Mouse (Mus musculus) CH12.LX (cell line): Measurements from ENCODE around the gene Cited4. TPM values are rescaled to one million over a fixed set of nuclear protein-coding genes. Genes with fewer than 3 reads are reported as not detected.

ENCODE experiments used
- DNase-seq: peaks from one replicate; pipeline ENCODE4 v3.0.0-alpha.2; 2013; ENCODE audit errors: extremely low read depth
- H3K27ac ChIP-seq: 2 replicates; pipeline ENCODE4 v1.5.1; 2012; ENCODE audit warnings: low read depth, mild to moderate bottlenecking, control low read depth, moderate library complexity; ENCODE audit not compliant: insufficient read depth
- H3K27me3 ChIP-seq: replicated peaks from 2 replicates; pipeline ENCODE3; 2012; ENCODE audit warnings: inconsistent platforms
- H3K36me3 ChIP-seq, 2 experiments: replicated peaks in 1 of 2; 2 replicates each; pipeline versions ENCODE3 to v1.6.1; 2012; ENCODE audit warnings: inconsistent platforms in 1 of 2, low read length in 1 of 2, mild to moderate bottlenecking in 1 of 2, mixed read lengths in 1 of 2, moderate library complexity in 1 of 2; ENCODE audit not compliant: control insufficient read depth in 1 of 2, insufficient read depth in 1 of 2
- H3K4me1 ChIP-seq, 2 experiments: 2 replicates each; pipeline ENCODE4 v1.6.1; 2012; ENCODE audit warnings: inconsistent platforms in 1 of 2, moderate library complexity in 1 of 2; ENCODE audit not compliant: insufficient read depth in 2 of 2, control insufficient read depth in 1 of 2
- H3K4me2 ChIP-seq: 2 replicates; pipeline ENCODE4 v1.6.1; 2012; ENCODE audit warnings: low read depth, mild to moderate bottlenecking, control low read depth; ENCODE audit not compliant: poor library complexity, insufficient read depth, severe bottlenecking
- H3K4me3 ChIP-seq, 3 experiments: fragments of 150-350 bp in 1 of 3; sonication (generic) in 1 of 3; replicated peaks in 1 of 3; 2 replicates each; pipeline versions ENCODE3 to v1.5.1; 2011 to 2012; ENCODE audit warnings: low read depth in 2 of 3, low read length in 2 of 3, mild to moderate bottlenecking in 2 of 3, moderate library complexity in 2 of 3, control low read depth in 1 of 3, improper control_type of control experiment in 1 of 3, inconsistent platforms in 1 of 3, mixed read lengths in 1 of 3; ENCODE audit not compliant: poor library complexity in 1 of 3
- H3K79me2 ChIP-seq: replicated peaks from 2 replicates; pipeline ENCODE4 v1.6.1; 2012; ENCODE audit warnings: mild to moderate bottlenecking, moderate library complexity; ENCODE audit not compliant: control insufficient read depth, poor library complexity, insufficient read depth, severe bottlenecking; ENCODE audit errors: extremely low read depth
- H3K9ac ChIP-seq: 2 replicates; pipeline ENCODE4 v1.6.1; 2012; ENCODE audit warnings: low read depth, mild to moderate bottlenecking, control low read depth, moderate library complexity; ENCODE audit not compliant: insufficient read depth
- H3K9me3 ChIP-seq: replicated peaks from 2 replicates; pipeline ENCODE3; 2012; ENCODE audit warnings: low read length, inconsistent platforms, mixed read lengths
- CTCF ChIP-seq, 2 experiments: IDR thresholded peaks in 1 of 2; conservative IDR thresholded peaks in 1 of 2; 2 replicates each; pipeline ENCODE4 v1.5.1; 2011 to 2012; ENCODE audit warnings: low read depth in 2 of 2, low read length in 2 of 2, improper control_type of control experiment in 1 of 2, inconsistent platforms in 1 of 2, mild to moderate bottlenecking in 1 of 2, moderate library complexity in 1 of 2
- ELF1 ChIP-seq: IDR thresholded peaks from 2 replicates; pipeline ENCODE4 v1.6.1; 2014; ENCODE audit warnings: low read depth, mild to moderate bottlenecking, inconsistent platforms, low read length, improper control_type of control experiment
- IRF4 ChIP-seq: IDR thresholded peaks from 2 replicates; pipeline ENCODE4 v1.6.1; 2014; ENCODE audit warnings: low read depth, mild to moderate bottlenecking, inconsistent platforms, low read length, improper control_type of control experiment
- JUN ChIP-seq: IDR thresholded peaks from 2 replicates; pipeline ENCODE4 v1.6.1; 2011; ENCODE audit warnings: low read depth, mild to moderate bottlenecking, low read length, improper control_type of control experiment, moderate library complexity; ENCODE audit not compliant: insufficient read depth
- KAT2A ChIP-seq: IDR thresholded peaks from 2 replicates; pipeline ENCODE4 v1.6.1; 2012; ENCODE audit warnings: low read length, improper control_type of control experiment, inconsistent platforms; ENCODE audit not compliant: insufficient replicate concordance
- MAZ ChIP-seq: IDR thresholded peaks from 2 replicates; pipeline ENCODE4 v1.6.1; 2012; ENCODE audit warnings: low read depth, mild to moderate bottlenecking, inconsistent platforms, low read length, improper control_type of control experiment, moderate library complexity
- NELFE ChIP-seq: IDR thresholded peaks from 2 replicates; pipeline ENCODE4 v1.6.1; 2011; ENCODE audit warnings: low read depth, low read length, improper control_type of control experiment
- NRF1 ChIP-seq: IDR thresholded peaks from 2 replicates; pipeline ENCODE4 v1.6.1; 2014; ENCODE audit warnings: low read depth, mild to moderate bottlenecking, inconsistent platforms, low read length, improper control_type of control experiment, moderate library complexity
- POLR2A ChIP-seq: IDR thresholded peaks from 2 replicates; pipeline ENCODE4 v1.6.1; 2011; ENCODE audit warnings: low read depth, mild to moderate bottlenecking, improper control_type of control experiment, low read length
- RAD21 ChIP-seq: IDR thresholded peaks from 2 replicates; pipeline ENCODE4 v1.6.1; 2011; ENCODE audit warnings: low read depth, mild to moderate bottlenecking, low read length, improper control_type of control experiment, moderate library complexity
- RCOR1 ChIP-seq: conservative IDR thresholded peaks from 2 replicates; pipeline ENCODE4 v1.6.1; 2012; ENCODE audit warnings: low read depth, mild to moderate bottlenecking, inconsistent platforms, low read length, improper control_type of control experiment
- SMC3 ChIP-seq: IDR thresholded peaks from 2 replicates; pipeline ENCODE4 v1.6.1; 2011; ENCODE audit warnings: low read depth, low read length, improper control_type of control experiment
- USF1 ChIP-seq: IDR thresholded peaks from 2 replicates; pipeline ENCODE4 v1.6.1; 2014; ENCODE audit warnings: low read depth, mild to moderate bottlenecking, inconsistent platforms, low read length, improper control_type of control experiment
- USF2 ChIP-seq: conservative IDR thresholded peaks from 2 replicates; pipeline ENCODE4 v1.6.1; 2011; ENCODE audit warnings: low read depth, low read length, improper control_type of control experiment
- ZC3H11A ChIP-seq: IDR thresholded peaks from 2 replicates; pipeline ENCODE4 v1.6.1; 2012; ENCODE audit warnings: low read depth, mild to moderate bottlenecking, inconsistent platforms, low read length, improper control_type of control experiment
- dilution Hi-C: fragments of 300-500 bp; cut with MboI; formaldehyde crosslinking; loops from 2 replicates; pipeline ENCODE4 v1.14.3; 2020; ENCODE audit warnings: low sequenced_read_pairs; ENCODE audit not compliant: extremely low pct_unique_long_range_greater_than_20kb, extremely low pct_ligation_motif_present
- in situ Hi-C: fragments of 300-500 bp; cut with MboI; formaldehyde crosslinking; loops from 3 replicates; pipeline ENCODE4 v1.14.3; 2019; ENCODE audit warnings: low sequenced_read_pairs, low pct_ligation_motif_present, low pct_unique_long_range_greater_than_20kb, mixed read lengths
- polyA plus RNA-seq: library from polyadenylated mRNA; unstranded; fragments of >175 nt; gene quantifications from 2 replicates; pipeline ENCODE4 v1.2.1, GENCODE M21; 2012; ENCODE audit warnings: low read depth; ENCODE audit not compliant: insufficient read length
- total RNA-seq, 2 experiments: library from RNA; depleted of rRNA; stranded (reverse); fragments of 300-350 nt in 1 of 2; fragments of >200 nt in 1 of 2; gene quantifications; 2 replicates each; pipeline ENCODE4 v1.2.3; 2012 to 2014

Cited4 gene
- total and polyA plus RNA-seq, 3 experiments, result 0.25 to 0.36 TPM; not detected in 1

DNA sequence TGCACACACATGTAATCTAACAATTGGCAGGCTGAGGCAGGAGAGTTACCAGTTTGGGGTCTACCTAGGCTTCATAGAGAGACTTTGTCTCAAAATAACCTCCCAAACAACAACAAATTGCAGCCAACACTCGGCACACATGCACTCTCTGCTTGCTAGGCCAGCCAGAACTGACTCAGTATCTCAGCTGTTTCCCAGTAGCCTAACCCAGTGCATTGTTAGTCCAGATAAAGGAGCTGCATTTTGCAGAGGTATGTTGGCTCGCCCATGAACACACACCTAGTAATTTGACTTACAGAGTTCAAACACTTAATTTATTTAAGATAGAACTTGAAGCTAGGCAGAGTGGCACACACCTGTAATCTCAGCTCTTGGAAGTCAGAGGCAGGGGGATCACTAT is 9.3 kb downstream of the Cited4 start:
- H3K9ac ChIP-seq, result no peak overlapping the region
- in situ Hi-C loops, result loop anchor here (25.0 kb wide), 1 partner anchor 288 kb away; no protein-coding TSS in a partner anchor
- H3K36me3 ChIP-seq, result no peaks in the 10 kb centered on the region
- no peaks in the 10 kb centered on the region for H3K79me2 ChIP-seq
- no peaks in the 10 kb centered on the region for H3K27me3 ChIP-seq
- H3K4me2 ChIP-seq, result no peak overlapping the region
- no peaks in the 10 kb centered on the region for H3K9me3 ChIP-seq
- H3K27ac ChIP-seq, result no peak overlapping the region
- no peak for DNase-seq
- TF ChIP-seq NRF1 (no peak), USF2 (no peak), MAZ (no peak), JUN (no peak)
- dilution Hi-C loops, result no loop called here
- H3K4me1 ChIP-seq, result peaks cover 3 to 17% of the 10 kb centered on the region in 2 experiments; a peak in 3 of 4 replicates
- H3K4me3 ChIP-seq, result no peak overlapping the region

DNA sequence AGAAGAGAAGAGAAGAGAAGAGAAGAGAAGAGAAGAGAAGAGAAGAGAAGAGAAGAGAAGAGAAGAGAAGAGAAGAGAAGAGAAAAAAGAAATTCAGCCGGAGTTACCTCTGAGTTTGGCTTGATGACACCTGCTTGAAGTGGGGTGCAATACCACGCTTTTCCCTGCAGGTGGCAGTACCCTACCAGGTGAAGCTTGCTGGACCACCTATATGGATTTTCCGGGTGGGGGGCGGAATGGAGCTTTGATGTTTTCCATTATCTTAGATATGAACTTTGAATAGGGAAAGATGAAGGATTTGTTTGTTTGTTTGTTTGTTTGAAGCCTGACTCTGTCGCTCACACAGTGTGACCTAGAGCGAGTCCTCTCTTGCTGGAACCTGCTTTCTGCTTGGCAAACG is 14.6 kb downstream of the Cited4 start:
- Histone ChIP-seq H3K36me3 (no peaks in the 10 kb centered on the region), H3K27ac (no peak overlapping the region), H3K4me2 (no peak overlapping the region), H3K27me3 (no peaks in the 10 kb centered on the region), H3K4me3 (no peak overlapping the region), H3K9me3 (no peaks in the 10 kb centered on the region), H3K4me1 (peaks cover 2 to 4% of the 10 kb centered on the region in 2 experiments; a peak in 1 of 4 replicates)
- dilution Hi-C loops, result no loop called here
- TF ChIP-seq CTCF (conservative IDR thresholded peaks at IDR 0.05 in 1 of 2, IDR thresholded peaks at IDR 0.05 in 1 of 2; ENCODE audit: low read depth in 2 of 2, low read length in 2 of 2) (peak; percentile 56 to 82), ZC3H11A (peak; percentile 22; the same call in 1 of the 2 replicates), ELF1 (no peak), IRF4 (0 out of 2 replicates have a peak, but pooled peaks have one; percentile 16), NELFE (0 out of 2 replicates have a peak, but pooled peaks have one; percentile 30), MAZ (no peak), SMC3 (peak; percentile 71), USF1 (no peak), RAD21 (peak; percentile 75)
- TF ChIP-seq, all 38 proteins: peak for 6
- in situ Hi-C loops, result loop anchor here (5.0 to 25.0 kb wide), 3 partner anchors 74 to 294 kb away; no protein-coding TSS in a partner anchor
- H3K9ac ChIP-seq, result no peak overlapping the region
- no peaks in the 10 kb centered on the region for H3K79me2 ChIP-seq
- DNase-seq, result peak; percentile 45

DNA sequence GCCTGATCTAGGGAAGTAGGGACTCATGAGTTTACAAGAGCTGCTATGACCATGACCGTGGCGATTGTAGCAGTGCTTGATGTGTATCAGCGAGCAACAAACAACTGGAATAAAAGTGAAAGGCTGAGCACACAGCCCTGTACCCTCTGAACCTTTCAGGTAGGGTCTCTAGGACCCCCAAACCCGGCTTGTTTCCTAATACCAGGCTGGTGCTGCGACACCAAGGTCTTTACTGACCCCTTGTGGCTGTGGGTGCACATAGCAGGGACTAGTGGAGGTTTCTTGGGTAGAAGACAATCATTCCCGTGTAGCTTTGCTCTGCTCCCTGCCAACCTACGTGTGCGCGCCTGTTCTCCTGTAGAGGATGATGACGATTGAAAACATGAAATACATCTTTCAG is 15.8 kb downstream of the Cited4 start:
- Histone ChIP-seq H3K79me2 (no peaks in the 10 kb centered on the region), H3K27me3 (no peaks in the 10 kb centered on the region), H3K36me3 (no peaks in the 10 kb centered on the region), H3K27ac (no peak overlapping the region), H3K4me1 (peaks cover 2 to 4% of the 10 kb centered on the region in 2 experiments; a peak in 1 of 4 replicates), H3K9me3 (no peaks in the 10 kb centered on the region), H3K4me3 (no peak overlapping the region), H3K9ac (no peak overlapping the region), H3K4me2 (no peak overlapping the region)
- peak; percentile 54 for DNase-seq
- TF ChIP-seq ZC3H11A (peak; percentile 39), RAD21 (peak; percentile 82), USF2 (no peak), KAT2A (no peak), CTCF (conservative IDR thresholded peaks at IDR 0.05 in 1 of 2, IDR thresholded peaks at IDR 0.05 in 1 of 2; ENCODE audit: low read depth in 2 of 2, low read length in 2 of 2) (peak; percentile 85 to 89), POLR2A (no peak), RCOR1 (no peak), SMC3 (peak; percentile 79)
- dilution Hi-C loops (no loop called here), in situ Hi-C loops (loop anchor here (5.0 to 25.0 kb wide), 3 partner anchors 73 to 295 kb away; no protein-coding TSS in a partner anchor)
